Mouse (Mus musculus): Measurements from ENCODE around the gene Gm26620.

Gene Gm26620

GRCm38 (mm10) chr1:170884978-170885561, at the start of gene Gm26620, which contains the start of gene Dusp12:
Gene Gm26620, plus strand, starts transcription at chr1:170885065.
Gene Dusp12, minus strand, starts transcription at chr1:170885540.
- peak; percentile 85 for DNase-seq

DNA sequence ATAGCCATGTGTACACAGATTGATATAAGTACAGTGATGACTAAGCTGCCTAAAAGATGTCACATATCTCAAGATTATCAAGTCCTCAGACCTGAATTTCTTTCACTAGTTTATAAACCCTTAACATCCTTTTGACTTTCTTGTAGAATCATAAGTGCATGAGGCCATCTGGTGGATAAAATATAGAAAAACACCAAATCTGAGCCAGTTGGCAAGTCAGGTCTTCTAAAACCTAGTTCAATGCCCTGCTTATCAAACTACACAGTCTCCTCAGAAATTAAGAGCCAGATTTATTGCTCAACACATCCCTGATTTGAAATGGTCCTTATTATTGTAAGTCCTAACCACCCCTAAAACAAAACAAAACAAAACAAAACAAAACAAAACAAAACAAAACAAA, 45.2 kb upstream of the Gm26620 start:
- DNase-seq = no peak

GRCm38 (mm10) chr1:170844380-170844779, 40.5 kb upstream of the Gm26620 start:
- DNase-seq = peak; percentile 29

- DNase-seq = no peak
These were observed 39.2 kb upstream of the Gm26620 start for GRCm38 (mm10) chr1:170845448-170846307.

DNA sequence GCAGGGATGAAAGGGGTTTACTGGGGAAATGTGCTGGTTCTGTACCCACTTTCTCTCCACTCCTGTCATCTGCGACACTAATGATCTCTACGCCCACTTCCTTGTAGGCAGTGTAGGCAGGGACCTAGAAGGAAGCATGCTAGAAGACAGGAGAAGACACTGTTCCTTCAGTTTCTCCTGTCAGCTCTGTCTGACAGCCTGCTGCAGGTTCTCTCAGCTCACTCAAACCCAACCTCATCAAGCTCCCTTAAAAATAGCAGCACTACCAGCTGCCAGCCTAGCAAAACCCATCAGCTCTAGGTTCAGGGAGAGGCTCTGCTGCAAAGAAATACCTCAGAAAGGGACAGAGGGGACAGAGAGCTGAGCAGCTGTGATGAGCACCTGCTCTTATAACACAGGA, 34.9 kb upstream of the Gm26620 start:
- no peak for DNase-seq

DNA sequence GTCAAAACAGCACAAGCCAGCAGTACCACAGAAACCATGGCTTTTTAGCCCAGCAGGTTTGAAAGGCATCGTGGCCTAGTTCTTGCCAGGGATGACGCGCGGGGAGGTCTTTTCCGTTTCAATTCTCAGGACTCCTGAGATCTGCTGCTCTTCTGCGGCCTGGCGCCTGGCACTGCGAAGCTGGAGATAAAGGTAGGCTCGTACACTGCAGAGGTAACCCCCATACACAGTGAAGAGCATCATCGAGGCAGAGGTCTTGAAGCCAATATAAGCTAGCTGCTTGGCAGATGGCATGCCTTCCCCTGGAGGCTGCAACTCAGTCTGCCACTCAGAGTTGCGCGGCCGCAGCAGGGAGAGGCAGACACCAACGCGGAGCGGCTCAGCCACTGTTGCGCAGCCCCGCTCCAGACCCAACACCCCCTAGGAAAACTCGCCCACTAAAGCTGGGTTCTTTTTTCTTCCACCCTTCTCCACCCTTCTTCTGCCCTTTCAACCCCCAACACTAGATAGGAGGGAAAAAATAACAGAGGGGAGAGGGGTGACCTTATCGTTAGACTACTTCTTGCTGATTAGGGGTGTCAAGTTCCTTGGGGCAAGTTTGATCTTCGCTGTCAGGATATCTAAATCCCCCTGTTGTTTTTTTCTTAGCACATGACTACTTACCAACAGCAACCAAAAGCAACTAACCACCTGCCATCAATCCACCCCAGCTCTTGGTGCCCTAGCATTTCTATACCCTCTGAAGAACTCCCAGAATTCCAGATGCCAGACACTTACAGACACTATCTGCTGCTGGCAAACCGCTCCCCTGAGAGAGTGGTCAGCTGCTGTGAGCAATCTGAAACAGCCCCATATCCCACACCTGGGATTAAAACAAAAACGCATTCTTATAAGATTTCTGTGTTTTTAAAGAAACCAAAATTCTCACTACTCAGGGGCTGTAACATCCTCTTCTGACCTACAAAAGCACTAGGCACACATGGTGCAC, 33.9 kb upstream of the Gm26620 start:
- DNase-seq = no peak

DNA sequence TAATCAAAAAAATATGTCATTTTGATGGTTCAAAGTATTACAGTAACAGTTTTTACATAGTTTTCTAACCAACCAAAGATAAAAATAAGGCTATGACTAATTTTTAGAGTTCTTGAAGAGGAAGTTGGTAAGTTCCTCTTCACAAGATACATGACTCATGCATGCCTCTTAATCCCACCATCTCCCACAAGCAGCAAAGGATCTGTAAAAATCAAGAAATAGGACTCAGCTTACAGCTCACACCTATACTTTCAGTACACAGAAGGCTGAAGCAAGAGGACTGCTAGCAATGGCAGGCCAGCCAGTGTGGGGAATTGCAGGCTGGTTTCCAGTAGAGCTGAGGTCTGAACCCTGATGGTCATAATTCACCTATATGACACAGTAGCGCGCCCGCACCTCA, 31.3 kb upstream of the Gm26620 start:
- no peak for DNase-seq

DNA sequence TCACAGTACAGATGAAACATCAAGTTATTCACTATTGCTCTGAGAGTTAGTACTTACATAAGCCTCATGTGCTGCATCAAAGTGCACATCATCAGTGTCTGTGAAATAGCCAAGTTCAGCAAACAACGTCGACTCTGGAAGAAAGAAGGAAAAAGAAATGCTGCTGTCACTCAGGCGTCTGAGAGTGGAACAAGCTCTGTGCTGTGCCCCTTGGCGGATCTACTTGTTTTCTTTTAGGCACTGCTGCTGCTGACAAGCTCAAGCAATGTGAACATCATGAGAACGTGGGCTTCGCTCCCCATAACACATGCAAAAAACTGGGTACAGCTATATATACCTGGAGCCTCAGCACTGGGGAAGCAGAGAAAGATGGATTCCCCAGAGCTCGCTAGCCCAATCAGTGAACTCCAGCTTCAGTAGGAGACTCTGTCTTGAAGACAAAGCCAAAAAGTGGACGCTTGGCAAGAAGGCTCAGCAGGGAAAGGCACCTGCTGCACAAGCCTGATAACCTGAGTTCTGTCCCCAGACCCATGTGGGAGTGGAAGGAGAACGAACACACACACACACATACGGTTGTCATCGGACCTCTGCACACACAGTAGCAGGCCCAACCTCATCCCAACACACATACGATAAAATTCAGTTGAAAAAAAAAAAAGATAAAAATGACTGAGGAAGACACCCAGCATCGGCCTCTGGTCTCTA, 29.7 kb upstream of the Gm26620 start:
- no peak for DNase-seq

GRCm38 (mm10) chr1:170857369-170857768, 27.5 kb upstream of the Gm26620 start:
- DNase-seq = no peak

- no peak for DNase-seq
These were observed 26.0 kb upstream of the Gm26620 start for GRCm38 (mm10) chr1:170858872-170859271.

- DNase-seq = peak; percentile 25
These were observed 23.0 kb upstream of the Gm26620 start for GRCm38 (mm10) chr1:170861671-170862434.

- no peak for DNase-seq
These were observed 22.5 kb upstream of the Gm26620 start for GRCm38 (mm10) chr1:170862435-170862717.

- DNase-seq = peak; percentile 54
These were observed 21.8 kb upstream of the Gm26620 start for GRCm38 (mm10) chr1:170863033-170863432.

DNA sequence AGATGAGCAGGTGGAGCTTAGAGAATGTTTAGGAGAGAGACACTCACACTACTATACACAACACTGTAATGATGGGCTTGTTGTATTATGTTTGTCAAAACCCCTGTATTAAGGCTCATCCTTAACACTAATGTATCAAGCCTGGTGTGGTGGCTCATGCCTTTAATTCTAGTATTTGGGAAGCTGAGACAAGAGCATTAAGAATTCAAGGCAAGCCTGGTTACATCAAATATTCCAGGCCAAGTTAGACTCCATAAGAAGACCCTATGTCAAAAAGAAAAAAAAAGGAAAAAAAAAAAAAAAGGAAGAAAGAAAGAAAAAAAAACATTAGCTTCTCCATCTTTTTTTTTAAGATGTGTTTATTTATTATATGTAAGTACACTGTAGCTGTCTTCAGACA, 20.6 kb upstream of the Gm26620 start:
- DNase-seq = no peak

DNA sequence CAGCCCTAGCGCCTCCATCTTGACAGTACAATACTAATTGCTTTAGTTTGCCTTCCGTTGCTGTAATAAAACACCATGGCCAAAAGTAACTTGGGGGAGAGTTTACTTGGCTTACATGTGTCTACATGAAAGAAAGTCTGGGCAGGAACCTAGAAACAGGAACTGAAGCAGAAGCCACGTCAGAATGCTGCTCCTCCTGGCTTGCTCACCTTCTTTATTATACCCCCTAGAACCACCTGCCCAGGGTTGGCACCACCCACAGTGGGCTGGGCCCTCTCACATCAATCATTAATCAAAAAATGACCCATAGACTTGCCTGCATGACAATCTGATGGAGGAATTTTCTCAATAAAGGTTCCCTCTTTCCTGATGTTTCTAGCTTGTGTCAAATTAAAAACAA, 20.1 kb upstream of the Gm26620 start:
- no peak for DNase-seq

GRCm38 (mm10) chr1:170865406-170865805, 19.5 kb upstream of the Gm26620 start:
- no peak for DNase-seq

- peak; percentile 30 for DNase-seq
These were observed 17.7 kb upstream of the Gm26620 start for GRCm38 (mm10) chr1:170866992-170867690.

DNA sequence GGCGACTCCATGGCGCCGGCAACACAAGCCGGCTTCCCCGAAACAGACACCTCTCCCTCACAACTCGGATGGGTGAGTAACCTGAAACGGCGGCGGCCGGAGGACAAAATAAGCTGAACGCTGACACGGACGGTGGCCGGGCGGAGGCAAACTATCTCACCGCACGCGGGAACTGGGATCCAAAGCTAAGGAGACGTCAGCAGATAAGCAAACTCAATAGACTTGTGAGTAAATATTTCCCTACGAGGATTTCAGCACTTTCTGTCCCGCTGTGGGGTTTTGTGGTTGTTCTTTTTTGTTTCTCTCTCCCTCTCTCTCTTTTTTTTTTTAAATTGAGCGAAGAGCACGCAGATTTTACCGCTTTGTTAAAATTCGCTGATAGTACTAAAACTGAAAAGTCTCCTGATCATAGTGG, 17.2 kb upstream of the Gm26620 start, which contains the start of gene Atf6:
TSS of gene Atf6 (minus strand) at position 81 of the 415 bp plus-strand sequence.
- DNase-seq = peak; percentile 90

GRCm38 (mm10) chr1:170868107-170868904, 16.6 kb upstream of the Gm26620 start:
- peak; percentile 40 for DNase-seq

GRCm38 (mm10) chr1:170868905-170869283, 16.0 kb upstream of the Gm26620 start:
- no peak for DNase-seq

Measured in thymus, postnatal 14 days (tissue).